38 mouse cellular contexts compared by ENCODE assay signal in the genomic region with DNA sequence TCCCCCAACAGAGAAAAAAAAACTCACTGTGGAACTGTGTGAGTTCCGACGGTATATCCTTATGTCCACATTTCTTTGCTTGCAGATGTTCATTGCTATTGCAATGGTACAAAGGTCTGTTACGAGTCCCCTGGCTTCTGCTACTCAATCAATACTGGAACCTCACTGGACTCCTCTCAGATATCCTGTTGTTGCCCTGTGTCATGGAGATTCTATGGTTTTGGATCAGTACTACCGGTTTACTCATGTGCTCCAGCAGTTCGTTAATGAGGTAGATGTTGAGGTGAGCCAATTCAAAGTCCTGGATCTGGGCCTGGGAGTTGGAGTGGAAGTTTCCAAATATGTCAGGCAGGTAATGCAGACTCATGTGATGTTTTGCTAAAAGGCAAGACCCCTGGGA. TPM values are rescaled to one million over a fixed set of nuclear protein-coding genes. Genes with fewer than 3 reads are reported as not detected.
"Had no signal": no experiment of that assay in that cellular context is flagged by ENCODE, and none has a peak within 500 bp of the region (broad histone marks: within the 10 kb centered on the region; RNA-seq: fewer than 3 reads in every experiment).

No protein-coding gene starts in this region.

- H3K36me3 ChIP-seq: heart, embryonic 10.5 days; heart, embryonic 12.5 days; heart, embryonic 13.5 days; heart, embryonic 15.5 days; hindbrain, embryonic 10.5 days; hindbrain, embryonic 12.5 days; hindbrain, embryonic 13.5 days; hindbrain, embryonic 15.5 days; intestine, embryonic 15.5 days; kidney, embryonic 15.5 days had no signal

- H3K4me2 ChIP-seq: heart, embryonic 11.5 days; heart, embryonic 12.5 days; heart, embryonic 13.5 days; heart, embryonic 15.5 days; hindbrain, embryonic 12.5 days; hindbrain, embryonic 13.5 days; hindbrain, embryonic 14.5 days; hindbrain, embryonic 15.5 days; intestine, embryonic 15.5 days; kidney, embryonic 15.5 days had no signal

- H3K27me3 ChIP-seq: heart, embryonic 12.5 days; heart, embryonic 13.5 days; heart, embryonic 15.5 days; hindbrain, embryonic 12.5 days; hindbrain, embryonic 13.5 days; hindbrain, embryonic 15.5 days; intestine, embryonic 15.5 days; kidney, embryonic 15.5 days had no signal

- H3K27ac ChIP-seq: heart, adult 2 months; heart, embryonic 10.5 days; heart, embryonic 13.5 days; heart, embryonic 15.5 days; hindbrain, embryonic 10.5 days; hindbrain, embryonic 12.5 days; hindbrain, embryonic 13.5 days; hindbrain, embryonic 14.5 days; hindbrain, embryonic 15.5 days; hindbrain, postnatal 0 days; intestine, embryonic 15.5 days; kidney, embryonic 15.5 days; kidney, postnatal 0 days; layer of hippocampus, adult 2 months had no signal

- ATAC-seq: hindbrain, embryonic 16.5 days; hindbrain, postnatal 0 days; inflammation-experienced regulatory T-cells, adult 6 months; intestine, embryonic 15.5 days; intestine, embryonic 16.5 days; intestine, postnatal 0 days had no signal

- H3K4me3 ChIP-seq: heart, adult 2 months; heart, embryonic 10.5 days; heart, embryonic 12.5 days; heart, embryonic 13.5 days; heart, embryonic 15.5 days; hindbrain, embryonic 10.5 days; hindbrain, embryonic 12.5 days; hindbrain, embryonic 13.5 days; hindbrain, embryonic 15.5 days; intestine, embryonic 15.5 days; kidney, embryonic 15.5 days; layer of hippocampus, adult 2 months had no signal

- H3K9ac ChIP-seq: heart, embryonic 12.5 days; heart, embryonic 13.5 days; heart, embryonic 15.5 days; hindbrain, embryonic 12.5 days; hindbrain, embryonic 13.5 days; hindbrain, embryonic 14.5 days; hindbrain, embryonic 15.5 days; intestine, embryonic 15.5 days; kidney, embryonic 15.5 days had no signal

- DNase-seq: heart, adult 2 months; heart, postnatal 10 days; heart, postnatal 14 days; heart, postnatal 36 days; heart, postnatal 4 days; kidney, adult 11 months; kidney, adult 18-20 months; kidney, adult 2 months; kidney, adult 8-10 months; kidney, adult 9 months; kidney, postnatal 10 days; kidney, postnatal 14 days; kidney, postnatal 25 days; kidney, postnatal 36 days; kidney, postnatal 4 days; layer of hippocampus, adult 9-11 months had no signal

- H3K4me1 ChIP-seq: heart, embryonic 15.5 days; hindbrain, embryonic 10.5 days; hindbrain, embryonic 12.5 days; hindbrain, embryonic 13.5 days; hindbrain, embryonic 15.5 days; intestine, embryonic 15.5 days; kidney, embryonic 15.5 days had no signal

- H3K9me3 ChIP-seq: heart, embryonic 10.5 days; heart, embryonic 12.5 days; heart, embryonic 13.5 days; heart, embryonic 15.5 days; hindbrain, embryonic 10.5 days; hindbrain, embryonic 12.5 days; hindbrain, embryonic 13.5 days; hindbrain, embryonic 15.5 days; intestine, embryonic 15.5 days; kidney, embryonic 15.5 days had no signal

RNA-seq across cellular contexts. Expression of gene Slc38a11, which starts 10.6 kb away (rescaled TPM):
- total RNA-seq: hematopoietic stem cell, adult 5-6 weeks had no signal
- polyA plus RNA-seq: heart, embryonic 10.5 days; heart, embryonic 11.5 days; heart, embryonic 12.5 days; heart, embryonic 13.5 days; heart, embryonic 14.5 days; intestine, embryonic 14.5 days had no signal
